15 mouse cellular contexts compared by ENCODE assay signal in the genomic region with DNA sequence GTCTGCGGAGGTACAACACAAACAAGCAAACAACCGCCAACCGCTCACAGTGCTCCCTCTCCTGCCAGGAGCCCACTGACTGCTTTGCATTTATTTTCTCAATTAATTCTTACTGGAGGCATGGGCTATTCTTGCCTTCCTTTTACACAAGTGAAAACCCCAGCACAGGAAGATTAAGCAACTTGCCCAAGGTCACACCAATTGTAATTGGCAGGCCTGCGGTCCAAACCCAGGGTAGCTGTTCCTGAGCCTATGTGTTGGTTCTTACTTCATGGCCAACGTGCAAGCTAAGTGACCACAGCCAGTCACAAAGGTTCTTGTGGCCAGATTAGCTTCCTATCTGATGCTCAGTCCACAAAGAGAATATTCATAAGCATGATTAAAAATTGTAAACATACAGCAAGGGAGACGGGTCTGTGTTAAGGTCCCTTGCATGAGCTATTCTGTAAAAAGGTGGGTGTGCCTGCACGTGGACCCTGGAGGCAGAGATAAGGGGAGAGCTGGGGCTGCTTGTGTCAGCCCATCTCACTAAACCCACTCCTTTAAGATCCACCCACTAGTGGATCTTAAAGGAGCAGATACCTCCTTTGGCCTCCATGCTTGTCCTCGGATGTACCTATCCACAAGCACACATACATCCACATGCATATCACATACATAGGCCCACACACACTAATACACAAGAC.
A peak's percentile ranks its signal among the peaks of the same experiment; 100 is the strongest.
DNase-seq lines count a peak whose midpoint lies in the region; ATAC-seq and TF ChIP-seq lines count a peak whose summit lies in the region.
"Had no signal": no experiment of that assay in that cellular context is flagged by ENCODE, and none has a peak within 500 bp of the region (broad histone marks: within the 10 kb centered on the region; RNA-seq: fewer than 3 reads in every experiment).

No protein-coding gene starts in this region.

- 46% methylated on average over 8 of the region's 8 CpGs for WGBS in liver, adult 2 months
- 53% methylated on average over 8 of the region's 8 CpGs for WGBS in liver, embryonic 12.5 days (ENCODE audit: insufficient replicate concordance)

- DNase-seq in gastrocnemius, adult 2 months = no peak
- no peak for DNase-seq in gastrocnemius, postnatal 10 days
- DNase-seq in liver, adult 2 months (ENCODE audit: extremely low read depth, low read depth, low spot score) = peak; percentile 73
- DNase-seq: liver, embryonic 13.5 days; lung, postnatal 10 days; midbrain, embryonic 14.5 days; right cerebral cortex, postnatal 4 days; thymus, adult 2 months had no signal

- intact Hi-C loops in gastrocnemius, adult 2 months (cut with DNase I) = loop anchor here (5.0 kb wide), 1 partner anchor 197 kb away; no protein-coding TSS in a partner anchor

- no peak for TF ChIP-seq CTCF in gastrocnemius, adult 2 months (IDR thresholded peaks at IDR 0.05)
- no peak for TF ChIP-seq CTCF in liver, adult 2 months (IDR thresholded peaks at IDR 0.05; ENCODE audit: low read depth, low read length)

- H3K9me3 ChIP-seq in liver, embryonic 12.5 days (replicated peaks) = no peaks in the 10 kb centered on the region
- H3K9me3 ChIP-seq: liver, embryonic 13.5 days; neural tube, embryonic 12.5 days had no signal

- H3K4me3 ChIP-seq in gastrocnemius, adult 2 months = no peak overlapping the region
- H3K4me3 ChIP-seq in liver, adult 2 months (ENCODE audit: insufficient read depth, low read depth, low read length) = no peak overlapping the region
- H3K4me3 ChIP-seq in liver, embryonic 12.5 days = no peak overlapping the region
- H3K4me3 ChIP-seq in myocyte = no peak overlapping the region
- H3K4me3 ChIP-seq: liver, embryonic 13.5 days; neural tube, embryonic 12.5 days had no signal

- no peak overlapping the region for H3ac ChIP-seq in myocyte (ENCODE audit: control insufficient read depth, insufficient read length)

- peak overlapping the region; percentile 77 for H3K27ac ChIP-seq in gastrocnemius, adult 2 months
- H3K27ac ChIP-seq in liver, adult 2 months (replicated peaks; ENCODE audit: insufficient read depth, low read depth, low read length) = no peak overlapping the region
- no peak overlapping the region for H3K27ac ChIP-seq in liver, embryonic 12.5 days
- H3K27ac ChIP-seq: liver, embryonic 13.5 days; neural tube, embryonic 12.5 days had no signal

- no peak overlapping the region for H3K4me2 ChIP-seq in liver, embryonic 12.5 days
- H3K4me2 ChIP-seq in myocyte (ENCODE audit: low read depth) = peak overlapping the region; percentile 76
- H3K4me2 ChIP-seq: liver, embryonic 13.5 days; neural tube, embryonic 12.5 days had no signal

- H3K9ac ChIP-seq in liver, adult 2 months (ENCODE audit: low read depth, low read length) = no peak overlapping the region
- H3K9ac ChIP-seq in liver, embryonic 12.5 days = no peak overlapping the region
- H3K9ac ChIP-seq: liver, embryonic 13.5 days; neural tube, embryonic 12.5 days had no signal

- ATAC-seq in liver, embryonic 12.5 days = no peak
- peak; percentile 77 for ATAC-seq in common myeloid progenitor, adult 5-6 weeks (replicated peaks; ENCODE audit: low read depth, poor library complexity, severe bottlenecking)
- no peak for ATAC-seq in erythroid progenitor cell, adult 5-6 weeks (replicated peaks; ENCODE audit: low FRiP score, poor library complexity, severe bottlenecking)
- ATAC-seq: activated CD4-positive, CD25-positive, alpha-beta regulatory T cell, adult 4 months; inflammation-experienced regulatory T-cells, adult 6 months had no signal

- H3K4me1 ChIP-seq in liver, adult 2 months (ENCODE audit: control insufficient read depth, insufficient read depth, low read length) = peaks cover 3% of the 10 kb centered on the region
- 0 out of 2 replicates have a peak, but pooled peaks cover 12% of the 10 kb centered on the region for H3K4me1 ChIP-seq in liver, embryonic 12.5 days
- H3K4me1 ChIP-seq: liver, embryonic 13.5 days; neural tube, embryonic 12.5 days had no signal

- H3K36me3 ChIP-seq in liver, adult 2 months (ENCODE audit: control insufficient read depth, insufficient read depth, low read length) = no peaks in the 10 kb centered on the region
- H3K36me3 ChIP-seq in liver, embryonic 12.5 days = no peaks in the 10 kb centered on the region
- H3K36me3 ChIP-seq in myocyte (ENCODE audit: control insufficient read depth, insufficient read depth) = no peaks in the 10 kb centered on the region
- H3K36me3 ChIP-seq: liver, embryonic 13.5 days; neural tube, embryonic 12.5 days had no signal

- no peaks in the 10 kb centered on the region for H3K79me2 ChIP-seq in liver, adult 2 months (ENCODE audit: control insufficient read depth, insufficient read depth, low read length)
- H3K79me2 ChIP-seq in myocyte (ENCODE audit: control insufficient read depth, insufficient read depth) = no peaks in the 10 kb centered on the region

- no peak for TF ChIP-seq POLR2A in liver, adult 2 months (IDR thresholded peaks at IDR 0.05; ENCODE audit: extremely low read depth, insufficient read depth, low read length)
- TF ChIP-seq POLR2A in myocyte (IDR thresholded peaks at IDR 0.05; ENCODE audit: insufficient read length, low read depth) = no peak

- H3K27me3 ChIP-seq in liver, adult 2 months (ENCODE audit: control insufficient read depth, insufficient read depth, low read length) = no peaks in the 10 kb centered on the region
- H3K27me3 ChIP-seq in liver, embryonic 12.5 days (replicated peaks) = no peaks in the 10 kb centered on the region
- no peaks in the 10 kb centered on the region for H3K27me3 ChIP-seq in myocyte (ENCODE audit: control insufficient read depth, insufficient read depth, insufficient read length)
- H3K27me3 ChIP-seq: liver, embryonic 13.5 days; neural tube, embryonic 12.5 days had no signal

TF ChIP-seq in myocyte, 11 proteins besides CTCF, POLR2A, EP300 and RAD21:
- TF ChIP-seq USF1 (IDR thresholded peaks at IDR 0.05; ENCODE audit: low read depth) (no peak), MYOD1 (IDR thresholded peaks at IDR 0.05; ENCODE audit: control insufficient read depth in 1 of 3, insufficient read length in 2 of 3, low read depth in 2 of 3) (no peak), POLR2AphosphoS2 (IDR thresholded peaks at IDR 0.05; ENCODE audit: insufficient read length, low read depth) (no peak), CEBPB (IDR thresholded peaks at IDR 0.05; ENCODE audit: insufficient read depth, poor library complexity, severe bottlenecking) (no peak), TCF3 (IDR thresholded peaks at IDR 0.05; ENCODE audit: insufficient read length, low read depth) (no peak), E2F4 (IDR thresholded peaks at IDR 0.05; ENCODE audit: insufficient read depth) (no peak), MAX (IDR thresholded peaks at IDR 0.05; ENCODE audit: low read depth) (no peak), SRF (IDR thresholded peaks at IDR 0.05; ENCODE audit: control insufficient read depth, insufficient read length, low read depth) (no peak), MYOG (IDR thresholded peaks at IDR 0.05; ENCODE audit: control insufficient read depth in 1 of 3, insufficient read depth in 1 of 3, insufficient read length in 2 of 3, low read depth in 2 of 3) (no peak), REST (IDR thresholded peaks at IDR 0.05; ENCODE audit: insufficient read depth, insufficient read length) (no peak), TCF12 (IDR thresholded peaks at IDR 0.05; ENCODE audit: insufficient read depth, poor library complexity, severe bottlenecking) (no peak)
